Mouse (Mus musculus) embryonic fibroblast, embryonic 13.5 days (primary cell): ENCODE data around the gene Tbx22.

ENCODE experiments used
- CTCF ChIP-seq: IDR thresholded peaks from 2 replicates; pipeline ENCODE4 v1.5.1; 2011; ENCODE audit warnings: mild to moderate bottlenecking, control low read depth, low read length, moderate library complexity, borderline replicate concordance; ENCODE audit not compliant: insufficient read depth
- POLR2A ChIP-seq: IDR thresholded peaks from 2 replicates; pipeline ENCODE4 v1.6.1; 2011; ENCODE audit warnings: low read depth, mild to moderate bottlenecking, control low read depth, low read length, moderate library complexity

- no peak for TF ChIP-seq CTCF
- TF ChIP-seq POLR2A: no peak
Observed at GRCm38 (mm10) chrX:107723541-107723940, 55.8 kb downstream of the Tbx22 start.
